Mouse (Mus musculus) heart, embryonic 14.5 days (tissue): ENCODE measurements around the gene Pltp. TPM values are rescaled to one million over a fixed set of nuclear protein-coding genes. Genes with fewer than 3 reads are reported as not detected.
"Not testable (repeated sequence)": the region's sequence is repeated elsewhere in the genome, so short reads cannot be mapped to it uniquely, and the experiment has no call there.

Source experiments
- ATAC-seq: fragments of 200-750 bp; cut with Nextera tagmentation; 2 replicates; pipeline ENCODE4 v1.8.0; 2017; ENCODE audit warnings: low read depth, moderate TSS enrichment; ENCODE audit not compliant: insufficient number of reproducible peaks, insufficient read depth, low FRiP score
- H3K27ac ChIP-seq, 2 experiments: fragments of 200-500 bp in 1 of 2; fragments of 300-500 bp in 1 of 2; sonication (generic) in 1 of 2; replicated peaks in 1 of 2; 2 replicates each; pipeline ENCODE4 v1.5.1; 2012 to 2014; ENCODE audit warnings: low read depth in 2 of 2, low read length in 2 of 2, control low read depth in 1 of 2, mild to moderate bottlenecking in 1 of 2, mixed read lengths in 1 of 2; ENCODE audit not compliant: control insufficient read depth in 1 of 2, insufficient read depth in 1 of 2
- H3K27me3 ChIP-seq: fragments of 300-500 bp; sonication (generic); 2 replicates; pipeline ENCODE4 v1.6.1; 2014; ENCODE audit warnings: mild to moderate bottlenecking, low read length, control low read depth; ENCODE audit not compliant: control insufficient read depth, insufficient read depth
- H3K36me3 ChIP-seq: fragments of 300-500 bp; sonication (generic); 2 replicates; pipeline ENCODE4 v1.6.1; 2014; ENCODE audit warnings: mild to moderate bottlenecking, control low read depth, low read length, mixed read lengths; ENCODE audit not compliant: control insufficient read depth, insufficient read depth
- H3K4me1 ChIP-seq, 2 experiments: fragments of 200-500 bp in 1 of 2; fragments of 300-500 bp in 1 of 2; sonication (generic) in 1 of 2; 2 replicates each; pipeline ENCODE4 v1.6.1; 2012 to 2014; ENCODE audit warnings: low read length in 2 of 2, control low read depth in 1 of 2, mixed read lengths in 1 of 2; ENCODE audit not compliant: control insufficient read depth in 2 of 2, insufficient read depth in 2 of 2
- H3K4me2 ChIP-seq: fragments of 300-500 bp; sonication (generic); 2 replicates; pipeline ENCODE4 v1.6.1; 2014; ENCODE audit warnings: mild to moderate bottlenecking, low read length
- H3K4me3 ChIP-seq, 2 experiments: fragments of 200-500 bp in 1 of 2; fragments of 300-500 bp in 1 of 2; sonication (generic) in 1 of 2; 2 replicates each; pipeline ENCODE4 v1.5.1; 2012 to 2014; ENCODE audit warnings: low read length in 2 of 2, mild to moderate bottlenecking in 2 of 2, control low read depth in 1 of 2, low read depth in 1 of 2, moderate library complexity in 1 of 2; ENCODE audit not compliant: control insufficient read depth in 1 of 2, insufficient read depth in 1 of 2
- H3K9ac ChIP-seq: fragments of 300-500 bp; sonication (generic); 2 replicates; pipeline ENCODE4 v1.6.1; 2014; ENCODE audit warnings: mild to moderate bottlenecking, low read length
- H3K9me3 ChIP-seq: fragments of 300-500 bp; sonication (generic); 2 replicates; pipeline ENCODE4 v1.6.1; 2016; ENCODE audit warnings: low read length, control low read depth; ENCODE audit not compliant: control insufficient read depth
- WGBS: fragments of 180-500 bp; shearing (Covaris S2); extraction: QIAGEN DNeasy Blood & Tissue Kit; methylation state at CpG from one replicate; pipeline ENCODE4 v1.1.7; 2014; 5-methylcytosine and 5-hydroxymethylcytosine counted together
- polyA plus RNA-seq: library from polyadenylated mRNA; unstranded; fragments of >200 nt; fragmentation: Nextera tagmentation; extraction: Ambion mirVana; gene quantifications from 2 replicates; pipeline ENCODE4 v1.2.1, GENCODE M21; 2014

Gene Pltp
- polyA plus RNA-seq, 1 experiment from 2014 or later: 10.4 TPM

GRCm38 (mm10) chr2:164803921-164804313, 53.6 kb downstream of the Pltp start:
- Histone ChIP-seq H3K27ac (peak overlapping the region in 1 of 2 experiments; percentile 82; a peak in 2 of 4 replicates), H3K4me1 (peaks cover 4 to 16% of the 10 kb centered on the region in 2 experiments; a peak in 3 of 4 replicates), H3K9me3 (no peaks in the 10 kb centered on the region), H3K9ac (peak overlapping the region; percentile 92), H3K4me3 (peak overlapping the region; percentile 85 to 94), H3K36me3 (peaks cover 43% of the 10 kb centered on the region), H3K4me2 (peak overlapping the region; percentile 68), H3K27me3 (no peaks in the 10 kb centered on the region)
- 52% methylated on average over 1 of the region's 1 CpGs for WGBS
- no peak for ATAC-seq

GRCm38 (mm10) chr2:164803201-164803920, 54.1 kb downstream of the Pltp start:
- peak overlapping the region; percentile 92 for H3K9ac ChIP-seq
- peak overlapping the region in 1 of 2 experiments; percentile 94; a peak in 1 of 4 replicates for H3K4me3 ChIP-seq
- no peak for ATAC-seq
- WGBS: 87% methylated on average over 16 of the region's 16 CpGs
- peak overlapping the region; percentile 68 for H3K4me2 ChIP-seq
- no peaks in the 10 kb centered on the region for H3K9me3 ChIP-seq
- H3K36me3 ChIP-seq: peaks cover 41% of the 10 kb centered on the region
- no peaks in the 10 kb centered on the region for H3K27me3 ChIP-seq
- no peak overlapping the region for H3K27ac ChIP-seq
- peaks cover 4 to 16% of the 10 kb centered on the region in 2 experiments; a peak in 3 of 4 replicates for H3K4me1 ChIP-seq

- ATAC-seq: no peak
- no peaks in the 10 kb centered on the region for H3K9me3 ChIP-seq
Measured at GRCm38 (mm10) chr2:164800252-164801004, 57.1 kb downstream of the Pltp start.

GRCm38 (mm10) chr2:164798554-164798953, 59.0 kb downstream of the Pltp start:
- H3K27ac ChIP-seq, H3K27me3 ChIP-seq, H3K9ac ChIP-seq, H3K4me1 ChIP-seq, ATAC-seq, H3K4me2 ChIP-seq, H3K4me3 ChIP-seq, H3K9me3 ChIP-seq: not testable (repeated sequence)
- peaks cover 86% of the 10 kb centered on the region for H3K36me3 ChIP-seq
- 75% methylated on average over 6 of the region's 6 CpGs for WGBS

More at GRCm38 (mm10) chr2:164800252-164801004, 57.1 kb downstream of the Pltp start:
- 81% methylated on average over 13 of the region's 13 CpGs for WGBS
- Histone ChIP-seq H3K36me3 (peaks cover 69% of the 10 kb centered on the region), H3K4me2 (no peak overlapping the region), H3K27me3 (no peaks in the 10 kb centered on the region), H3K4me3 (no peak overlapping the region), H3K4me1 (peaks cover 4 to 9% of the 10 kb centered on the region in 2 experiments; a peak in 3 of 4 replicates), H3K27ac (no peak overlapping the region), H3K9ac (no peak overlapping the region)

- Histone ChIP-seq H3K4me2 (no peak overlapping the region), H3K27ac (no peak overlapping the region), H3K9ac (no peak overlapping the region), H3K4me1 (peaks cover 5 to 14% of the 10 kb centered on the region in 2 experiments; a peak in 3 of 4 replicates), H3K27me3 (no peaks in the 10 kb centered on the region), H3K4me3 (no peak overlapping the region), H3K9me3 (no peaks in the 10 kb centered on the region), H3K36me3 (peaks cover 85% of the 10 kb centered on the region)
- WGBS: 74% methylated on average over 4 of the region's 4 CpGs
- no peak for ATAC-seq
Measured at GRCm38 (mm10) chr2:164795868-164796267, 61.6 kb downstream of the Pltp start.

- H3K9ac ChIP-seq: no peak overlapping the region
- H3K4me3 ChIP-seq: no peak overlapping the region
- H3K27ac ChIP-seq: peak overlapping the region; percentile 45 to 78; a peak in 3 of 4 replicates
- no peak for ATAC-seq
- H3K4me1 ChIP-seq: peaks cover 5 to 14% of the 10 kb centered on the region in 2 experiments; a peak in 3 of 4 replicates
- 25% methylated on average over 5 of the region's 5 CpGs for WGBS
- no peaks in the 10 kb centered on the region for H3K9me3 ChIP-seq
- H3K36me3 ChIP-seq: peaks cover 85% of the 10 kb centered on the region
- no peaks in the 10 kb centered on the region for H3K27me3 ChIP-seq
- H3K4me2 ChIP-seq: no peak overlapping the region
Measured at GRCm38 (mm10) chr2:164794293-164794692, 63.2 kb downstream of the Pltp start.

GRCm38 (mm10) chr2:164793772-164794171, 63.7 kb downstream of the Pltp start:
- Histone ChIP-seq H3K27ac (peak overlapping the region; percentile 78 to 88), H3K27me3 (no peaks in the 10 kb centered on the region), H3K9ac (0 out of 2 replicates have a peak overlapping the region, but pooled peaks have one; percentile 2), H3K9me3 (no peaks in the 10 kb centered on the region), H3K4me1 (peaks cover 5 to 14% of the 10 kb centered on the region in 2 experiments; a peak in 3 of 4 replicates), H3K4me2 (no peak overlapping the region), H3K4me3 (no peak overlapping the region), H3K36me3 (peaks cover 84% of the 10 kb centered on the region)
- 66% methylated on average over 2 of the region's 2 CpGs for WGBS
- ATAC-seq: no peak
